Mouse (Mus musculus) lung, postnatal 0 days (tissue): ENCODE measurements around the gene Mipol1. TPM values are rescaled to one million over a fixed set of nuclear protein-coding genes. Genes with fewer than 3 reads are reported as not detected.
A peak's percentile ranks its signal among the peaks of the same experiment; 100 is the strongest.

Experiments used
- ATAC-seq: fragments of 200-750 bp; cut with Nextera tagmentation; 2 replicates; pipeline ENCODE4 v1.8.0; 2017; ENCODE audit warnings: moderate library complexity
- DNase-seq: peaks from one replicate; pipeline ENCODE4 v3.0.0-alpha.2; 2016; ENCODE audit warnings: low spot score
- H3K27ac ChIP-seq: fragments of 300-500 bp; sonication (generic); 2 replicates; pipeline ENCODE4 v1.5.1; 2014; ENCODE audit warnings: antibody characterized with exemption, mild to moderate bottlenecking, low read length, mixed read lengths
- H3K27me3 ChIP-seq: fragments of 300-500 bp; sonication (generic); replicated peaks from 2 replicates; pipeline ENCODE4 v1.6.1; 2014; ENCODE audit warnings: low read length, mixed read lengths; ENCODE audit not compliant: insufficient read depth
- H3K36me3 ChIP-seq: fragments of 300-500 bp; sonication (generic); 2 replicates; pipeline ENCODE4 v1.6.1; 2014; ENCODE audit warnings: low read length, mixed read lengths; ENCODE audit not compliant: insufficient read depth
- H3K4me1 ChIP-seq: fragments of 300-500 bp; sonication (generic); 2 replicates; pipeline ENCODE4 v1.6.1; 2014; ENCODE audit warnings: antibody characterized with exemption, low read depth, low read length, mixed read lengths; ENCODE audit not compliant: insufficient read depth
- H3K4me2 ChIP-seq: fragments of 300-500 bp; sonication (generic); replicated peaks from 2 replicates; pipeline ENCODE4 v1.6.1; 2014; ENCODE audit warnings: low read depth, mild to moderate bottlenecking, low read length, moderate library complexity, mixed read lengths
- H3K4me3 ChIP-seq: fragments of 300-500 bp; sonication (generic); 2 replicates; pipeline ENCODE4 v1.5.1; 2014; ENCODE audit warnings: low read depth, low read length
- H3K9ac ChIP-seq: fragments of 300-500 bp; sonication (generic); replicated peaks from 2 replicates; pipeline ENCODE4 v1.6.1; 2014; ENCODE audit warnings: low read depth, mild to moderate bottlenecking
- H3K9me3 ChIP-seq: fragments of 300-500 bp; sonication (generic); 2 replicates; pipeline ENCODE4 v1.6.1; 2016; ENCODE audit warnings: low read length, mixed read lengths
- CTCF ChIP-seq: IDR thresholded peaks from 2 replicates; pipeline ENCODE4 v1.5.1; 2016; ENCODE audit warnings: antibody characterized with exemption, mild to moderate bottlenecking
- EP300 ChIP-seq: IDR thresholded peaks from 2 replicates; pipeline ENCODE4 v1.6.1; 2016; ENCODE audit warnings: antibody characterized with exemption, mild to moderate bottlenecking, control low read depth
- WGBS: fragments of 180-500 bp; shearing (Covaris S2); extraction: QIAGEN DNeasy Blood & Tissue Kit; methylation state at CpG from one replicate; pipeline ENCODE4 v1.1.7; 2014; 5-methylcytosine and 5-hydroxymethylcytosine counted together
- polyA plus RNA-seq: library from polyadenylated mRNA; unstranded; fragments of >200 nt; fragmentation: Nextera tagmentation; extraction: Ambion mirVana; gene quantifications from 2 replicates; pipeline ENCODE4 v1.2.1, GENCODE M21; 2015

Mipol1 gene
- polyA plus RNA-seq, 1 experiment from 2014 or later, result 6.4 TPM

- H3K9ac ChIP-seq, result peak overlapping the region; percentile 29; the same call in 1 of the 2 replicates
- peak overlapping the region; percentile 53 for H3K4me2 ChIP-seq
- no peaks in the 10 kb centered on the region for H3K9me3 ChIP-seq
- peak overlapping the region; percentile 16; the same call in 1 of the 2 replicates for H3K4me3 ChIP-seq
- TF ChIP-seq CTCF, result no peak
- no peak for TF ChIP-seq EP300
- H3K36me3 ChIP-seq, result no peaks in the 10 kb centered on the region
- DNase-seq, result peak; percentile 45
- no peaks in the 10 kb centered on the region for H3K4me1 ChIP-seq
- H3K27me3 ChIP-seq, result peaks cover 17% of the 10 kb centered on the region; the same call in 1 of the 2 replicates
- H3K27ac ChIP-seq, result peak overlapping the region; percentile 81
- under 1% methylated on average over 31 of the region's 39 CpGs for WGBS
- ATAC-seq, result peak; percentile 64
Observed at GRCm38 (mm10) chr12:57534879-57535611, 304.8 kb downstream of the Mipol1 start.

DNA sequence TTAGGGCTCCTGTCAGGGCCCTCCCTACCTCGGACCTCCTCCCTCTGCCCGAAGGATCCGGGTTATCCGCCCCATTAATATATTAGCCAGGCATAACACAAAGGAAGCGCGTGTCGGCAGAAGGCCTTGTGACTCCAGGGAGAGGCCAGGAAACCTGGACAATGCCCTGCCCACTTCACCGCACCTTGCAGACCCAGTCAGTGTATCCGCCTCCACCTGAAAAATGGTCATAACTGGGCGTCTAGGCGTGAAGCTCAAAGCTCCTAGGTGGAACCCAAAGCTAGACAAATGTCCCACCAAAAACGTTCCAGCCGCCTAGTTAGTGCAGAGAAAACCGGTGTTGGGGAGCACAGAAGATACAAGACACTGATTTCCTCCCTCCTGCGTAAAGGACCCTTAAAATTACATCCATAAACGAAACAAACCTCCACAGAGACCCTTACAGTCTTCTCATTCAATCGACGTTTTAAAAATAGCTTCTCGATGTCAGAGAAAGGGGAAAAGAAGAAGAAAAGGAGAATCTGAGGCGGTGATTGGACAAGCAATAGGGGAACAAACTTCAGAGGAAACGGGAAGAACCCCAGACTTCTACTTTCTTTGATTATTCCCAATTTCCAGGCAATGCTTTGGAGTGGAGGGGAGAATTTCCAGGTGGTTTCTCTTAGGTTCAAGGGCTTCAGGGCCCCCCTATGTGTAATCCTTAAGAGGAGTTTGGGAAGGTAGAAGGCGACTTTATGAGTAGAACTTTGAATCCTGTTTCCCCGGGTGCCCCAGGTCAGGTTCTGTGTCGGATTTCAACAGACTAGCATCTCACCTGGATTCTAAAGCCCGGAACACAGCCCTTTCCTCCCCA lies 306.1 kb downstream of the Mipol1 start:
- Histone ChIP-seq H3K4me2 (peak overlapping the region; percentile 53), H3K27me3 (peaks cover 17% of the 10 kb centered on the region; the same call in 1 of the 2 replicates), H3K4me3 (0 out of 2 replicates have a peak overlapping the region, but pooled peaks have one; percentile 5), H3K4me1 (no peaks in the 10 kb centered on the region), H3K36me3 (no peaks in the 10 kb centered on the region), H3K27ac (peak overlapping the region; percentile 81), H3K9ac (peak overlapping the region; percentile 16; the same call in 1 of the 2 replicates), H3K9me3 (no peaks in the 10 kb centered on the region)
- DNase-seq (peak; percentile 65), ATAC-seq (peak; percentile 57)
- TF ChIP-seq CTCF (no peak), EP300 (no peak)
- 2% methylated on average over 25 of the region's 25 CpGs for WGBS

- H3K9ac ChIP-seq, result no peak overlapping the region; the same call in 1 of the 2 replicates
- DNase-seq, result peak; percentile 47
Observed at GRCm38 (mm10) chr12:57536909-57537670, 306.9 kb downstream of the Mipol1 start.

DNA sequence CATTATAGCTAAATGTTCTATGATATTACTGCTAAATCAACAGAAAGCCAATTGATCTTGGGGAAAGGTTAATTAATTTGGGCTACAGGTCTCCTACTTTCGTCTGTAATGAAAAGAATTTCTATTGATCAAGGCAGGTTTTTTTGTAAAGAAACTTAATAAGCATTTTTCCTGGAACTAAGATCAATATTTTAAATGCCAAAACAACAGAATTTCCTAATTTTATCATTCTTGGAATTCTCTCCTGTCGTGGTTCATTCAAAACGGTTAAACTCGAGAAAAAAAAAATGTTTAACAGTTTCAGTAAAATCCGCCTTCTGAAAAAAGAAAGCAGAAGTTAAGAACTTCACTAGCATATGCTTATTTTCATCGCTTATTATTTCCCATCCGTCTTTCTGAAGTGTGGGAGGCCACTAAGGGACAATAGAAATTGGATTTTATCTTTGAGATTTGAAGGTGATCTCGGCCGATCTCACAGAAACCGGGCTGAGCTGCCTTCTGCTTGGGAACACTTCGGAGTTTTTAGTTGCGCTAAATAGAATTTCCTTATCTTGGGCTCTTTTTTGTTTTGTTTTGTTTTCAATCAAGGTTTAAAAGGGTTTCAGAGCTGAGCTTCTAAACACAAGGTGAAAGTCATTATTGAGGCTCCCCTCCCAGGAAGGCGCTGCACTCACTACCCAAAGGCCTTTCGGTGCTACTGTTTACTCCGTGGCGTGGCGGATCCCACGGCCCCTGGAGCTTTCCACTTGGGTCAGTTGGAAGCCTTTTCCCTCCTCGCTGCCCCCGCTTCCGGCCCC lies 307.8 kb downstream of the Mipol1 start:
- Histone ChIP-seq H3K9ac (peak overlapping the region; percentile 41), H3K9me3 (no peaks in the 10 kb centered on the region), H3K36me3 (no peaks in the 10 kb centered on the region), H3K4me1 (no peaks in the 10 kb centered on the region), H3K4me3 (peak overlapping the region; percentile 38), H3K4me2 (peak overlapping the region; percentile 64), H3K27me3 (peaks cover 30% of the 10 kb centered on the region), H3K27ac (peak overlapping the region; percentile 67)
- DNase-seq, result peak; percentile 48
- TF ChIP-seq EP300, result no peak
- TF ChIP-seq CTCF, result no peak
- ATAC-seq, result no peak
- 2% methylated on average over 21 of the region's 21 CpGs for WGBS

More at GRCm38 (mm10) chr12:57536909-57537670, 306.9 kb downstream of the Mipol1 start:
- Histone ChIP-seq H3K9me3 (no peaks in the 10 kb centered on the region), H3K36me3 (no peaks in the 10 kb centered on the region), H3K4me1 (no peaks in the 10 kb centered on the region), H3K4me2 (peak overlapping the region; percentile 53), H3K4me3 (no peak overlapping the region), H3K27ac (peak overlapping the region; percentile 81), H3K27me3 (peaks cover 21% of the 10 kb centered on the region; the same call in 1 of the 2 replicates)
- no peak for ATAC-seq
- WGBS, result 3% methylated on average over 11 of the region's 11 CpGs
- no peak for TF ChIP-seq EP300
- TF ChIP-seq CTCF, result no peak
